In genomic region chr9:21141922-21142321, GRCm38 (mm10) we compare ENCODE assay signal across 28 mouse cellular contexts.
"Had no signal": no experiment of that assay in that cellular context is flagged by ENCODE, and none has a peak within 500 bp of the region (broad histone marks: within the 10 kb centered on the region; RNA-seq: fewer than 3 reads in every experiment).

No protein-coding gene starts in this region.

- H3K9me3 ChIP-seq: embryonic facial prominence, embryonic 10.5 days; embryonic facial prominence, embryonic 12.5 days; embryonic facial prominence, embryonic 13.5 days; embryonic facial prominence, embryonic 15.5 days; forebrain, embryonic 10.5 days; forebrain, embryonic 12.5 days; forebrain, embryonic 13.5 days; forebrain, embryonic 15.5 days; heart, embryonic 10.5 days had no signal

- H3K27me3 ChIP-seq: embryonic facial prominence, embryonic 12.5 days; embryonic facial prominence, embryonic 13.5 days; embryonic facial prominence, embryonic 15.5 days; forebrain, embryonic 12.5 days; forebrain, embryonic 13.5 days; forebrain, embryonic 15.5 days had no signal

- H3K4me2 ChIP-seq: embryonic facial prominence, embryonic 12.5 days; embryonic facial prominence, embryonic 13.5 days; embryonic facial prominence, embryonic 15.5 days; forebrain, embryonic 12.5 days; forebrain, embryonic 13.5 days; forebrain, embryonic 15.5 days; heart, embryonic 11.5 days had no signal

- H3K4me3 ChIP-seq: embryonic facial prominence, embryonic 10.5 days; embryonic facial prominence, embryonic 12.5 days; embryonic facial prominence, embryonic 13.5 days; embryonic facial prominence, embryonic 15.5 days; erythroblast, embryonic 14.5 days; forebrain, embryonic 10.5 days; forebrain, embryonic 12.5 days; forebrain, embryonic 13.5 days; forebrain, embryonic 15.5 days; heart, adult 2 months; heart, embryonic 10.5 days had no signal

- H3K9ac ChIP-seq: embryonic facial prominence, embryonic 12.5 days; embryonic facial prominence, embryonic 13.5 days; embryonic facial prominence, embryonic 15.5 days; forebrain, embryonic 12.5 days; forebrain, embryonic 13.5 days; forebrain, embryonic 15.5 days; forebrain, postnatal 0 days had no signal

- ATAC-seq: forebrain, embryonic 13.5 days; forebrain, embryonic 14.5 days; forebrain, embryonic 15.5 days; forebrain, embryonic 16.5 days; forebrain, postnatal 0 days had no signal

- H3K27ac ChIP-seq: embryonic facial prominence, embryonic 10.5 days; embryonic facial prominence, embryonic 12.5 days; embryonic facial prominence, embryonic 13.5 days; embryonic facial prominence, embryonic 15.5 days; forebrain, embryonic 10.5 days; forebrain, embryonic 12.5 days; forebrain, embryonic 13.5 days; forebrain, embryonic 15.5 days; heart, adult 2 months; heart, embryonic 10.5 days had no signal

- DNase-seq: cerebellum, adult 8-10 months; cerebellum, adult 9-10 months; cerebellum, adult 9-11 months; cerebellum, postnatal 10 days; cerebellum, postnatal 14 days; cerebellum, postnatal 25 days; cerebellum, postnatal 36 days; embryo, embryonic 11 days; forebrain, postnatal 0 days; gastrocnemius, postnatal 10 days; gastrocnemius, postnatal 14 days; gastrocnemius, postnatal 25 days; gastrocnemius, postnatal 36 days; heart, adult 18-20 months; heart, adult 2 months had no signal
